Comparison of ENCODE assay signal across 11 mouse cellular contexts in the genomic region with DNA sequence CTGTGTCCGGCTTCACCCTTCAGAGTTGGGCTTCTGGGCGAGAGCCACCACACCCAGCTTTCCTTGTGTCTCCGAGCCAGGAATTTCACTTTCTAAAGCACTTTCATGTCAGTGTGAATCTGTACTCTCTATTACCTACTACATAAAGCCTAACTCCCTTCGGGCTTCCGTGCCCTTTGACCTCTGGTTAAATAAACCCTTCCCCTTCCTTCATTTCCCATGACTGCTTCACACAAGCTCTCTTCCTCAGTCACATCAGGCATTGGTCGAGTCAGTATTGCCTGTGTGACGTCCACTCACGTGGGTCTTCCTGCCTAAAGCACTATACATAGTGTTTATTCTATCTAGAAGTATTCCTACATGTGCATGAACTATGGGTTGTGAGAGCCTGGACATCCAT.
DNase-seq lines count a peak whose midpoint lies in the region; TF ChIP-seq lines count a peak whose summit lies in the region.
"Had no signal": no experiment of that assay in that cellular context is flagged by ENCODE, and none has a peak within 500 bp of the region (broad histone marks: within the 10 kb centered on the region; RNA-seq: fewer than 3 reads in every experiment).

No protein-coding gene starts in this region.

- H3K4me3 ChIP-seq in kidney, adult 2 months (ENCODE audit: insufficient read depth, low read depth, low read length), result no peak overlapping the region
- H3K4me3 ChIP-seq in embryonic fibroblast, embryonic 13.5 days (ENCODE audit: insufficient read depth, low read length), result no peak overlapping the region
- no peak overlapping the region for H3K4me3 ChIP-seq in small intestine, adult 2 months (ENCODE audit: low read depth, low read length)
- no peak overlapping the region for H3K4me3 ChIP-seq in layer of hippocampus, adult 2 months
- H3K4me3 ChIP-seq: heart, embryonic 15.5 days; midbrain, embryonic 13.5 days had no signal

- peak overlapping the region; percentile 25 for H3K27ac ChIP-seq in kidney, adult 2 months (ENCODE audit: insufficient read depth, low read depth, low read length)
- H3K27ac ChIP-seq in embryonic fibroblast, embryonic 13.5 days (ENCODE audit: insufficient read depth, low read length), result peak overlapping the region; percentile 94; the same call in 1 of the 2 replicates
- peak overlapping the region; percentile 31; the same call in 1 of the 2 replicates for H3K27ac ChIP-seq in small intestine, adult 2 months (ENCODE audit: insufficient read depth, low read depth, low read length)
- H3K27ac ChIP-seq in layer of hippocampus, adult 2 months, result no peak overlapping the region
- H3K27ac ChIP-seq: heart, embryonic 15.5 days had no signal

- TF ChIP-seq POLR2A in kidney, adult 2 months (IDR thresholded peaks at IDR 0.05; ENCODE audit: low read depth, low read length), result no peak
- TF ChIP-seq POLR2A in embryonic fibroblast, embryonic 13.5 days (IDR thresholded peaks at IDR 0.05; ENCODE audit: low read depth, low read length), result no peak
- no peak for TF ChIP-seq POLR2A in small intestine, adult 2 months (IDR thresholded peaks at IDR 0.05; ENCODE audit: low read depth, low read length)

- intact Hi-C loops in left cerebral cortex, postnatal 25 days (cut with DNase I), result no loop called here

- DNase-seq in kidney, adult 2 months, result no peak
- DNase-seq in kidney, postnatal 36 days, result no peak
- peak; percentile 58 for DNase-seq in ZHBTc4 (ENCODE audit: low read depth, low spot score)
- no peak for DNase-seq in left cerebral cortex, postnatal 25 days (ENCODE audit: low spot score in 2 of 2)
- DNase-seq in layer of hippocampus, adult 2 months (ENCODE audit: low spot score in 2 of 2), result no peak
- DNase-seq: cerebellum, adult 11-12 months; thymus, adult 18-20 months had no signal

- H3K4me1 ChIP-seq in kidney, adult 2 months (ENCODE audit: control insufficient read depth, insufficient read depth, low read length), result peaks cover 19% of the 10 kb centered on the region
- H3K4me1 ChIP-seq in embryonic fibroblast, embryonic 13.5 days (ENCODE audit: control insufficient read depth, insufficient read depth, low read length), result peaks cover 14% of the 10 kb centered on the region
- H3K4me1 ChIP-seq in small intestine, adult 2 months (ENCODE audit: control insufficient read depth, insufficient read depth, insufficient read length, low read length), result peaks cover 13% of the 10 kb centered on the region

- no peaks in the 10 kb centered on the region for H3K36me3 ChIP-seq in kidney, adult 2 months (ENCODE audit: control insufficient read depth, insufficient read depth, low read length)
- H3K36me3 ChIP-seq in small intestine, adult 2 months (ENCODE audit: control insufficient read depth, insufficient read depth, low read length), result no peaks in the 10 kb centered on the region
- H3K36me3 ChIP-seq: heart, embryonic 15.5 days; midbrain, embryonic 13.5 days had no signal

- WGBS in kidney, adult 2 months, result 41% methylated on average over 8 of the region's 8 CpGs
- WGBS in small intestine, adult 2 months, result 33% methylated on average over 8 of the region's 8 CpGs

- no peak for TF ChIP-seq CTCF in kidney, adult 2 months (conservative IDR thresholded peaks at IDR 0.05; ENCODE audit: insufficient read depth, insufficient read length, low read depth, low read length)
- TF ChIP-seq CTCF in embryonic fibroblast, embryonic 13.5 days (IDR thresholded peaks at IDR 0.05; ENCODE audit: borderline replicate concordance, insufficient read depth, low read length), result no peak
- TF ChIP-seq CTCF in small intestine, adult 2 months (IDR thresholded peaks at IDR 0.05; ENCODE audit: extremely low read depth, insufficient read length, insufficient replicate concordance, low read depth, low read length), result no peak
- no peak for TF ChIP-seq CTCF in layer of hippocampus, adult 2 months (conservative IDR thresholded peaks at IDR 0.05)

- H3K27me3 ChIP-seq in kidney, adult 2 months (replicated peaks; ENCODE audit: control insufficient read depth, insufficient read depth, low read length), result no peaks in the 10 kb centered on the region
- H3K27me3 ChIP-seq in small intestine, adult 2 months (ENCODE audit: control insufficient read depth, insufficient read depth, low read length), result no peaks in the 10 kb centered on the region
- H3K27me3 ChIP-seq: heart, embryonic 15.5 days; midbrain, embryonic 13.5 days had no signal
